Mouse (Mus musculus) myocyte (in vitro differentiated cells): ENCODE measurements around the gene Olfr237-ps1. TPM values are rescaled to one million over a fixed set of nuclear protein-coding genes. Genes with fewer than 3 reads are reported as not detected.

Experiments used
- H3K27me3 ChIP-seq: one replicate; pipeline ENCODE4 v1.6.1; 2011; ENCODE audit not compliant: control insufficient read depth, insufficient read depth, insufficient read length
- H3K36me3 ChIP-seq: one replicate; pipeline ENCODE4 v1.6.1; 2011; ENCODE audit not compliant: control insufficient read depth, insufficient read depth
- H3K4me2 ChIP-seq: one replicate; pipeline ENCODE4 v1.6.1; 2011; ENCODE audit warnings: low read depth, control low read depth
- H3K4me3 ChIP-seq: one replicate; pipeline ENCODE4 v1.5.1; 2011; ENCODE audit warnings: mild to moderate bottlenecking, control low read depth, moderate library complexity
- H3K79me2 ChIP-seq: one replicate; pipeline ENCODE4 v1.6.1; 2011; ENCODE audit not compliant: control insufficient read depth, insufficient read depth
- H3ac ChIP-seq: one replicate; pipeline ENCODE4 v1.6.1; 2011; ENCODE audit not compliant: control insufficient read depth, insufficient read length
- CEBPB ChIP-seq: IDR thresholded peaks from 2 replicates; pipeline ENCODE4 v1.6.1; 2011; ENCODE audit warnings: mild to moderate bottlenecking, moderate library complexity; ENCODE audit not compliant: poor library complexity, insufficient read depth, severe bottlenecking
- E2F4 ChIP-seq: IDR thresholded peaks from one replicate; pipeline ENCODE4 v1.6.1; 2011; ENCODE audit warnings: mild to moderate bottlenecking, control low read depth, moderate library complexity; ENCODE audit not compliant: insufficient read depth
- MAX ChIP-seq: IDR thresholded peaks from one replicate; pipeline ENCODE4 v1.6.1; 2011; ENCODE audit warnings: low read depth, mild to moderate bottlenecking, control low read depth
- MYOD1 ChIP-seq, 3 experiments: IDR thresholded peaks; one replicate each; pipeline ENCODE4 v1.6.1; 2011; ENCODE audit warnings: control low read depth in 2 of 3, low read depth in 2 of 3, mild to moderate bottlenecking in 2 of 3, moderate library complexity in 1 of 3; ENCODE audit not compliant: insufficient read length in 2 of 3, control insufficient read depth in 1 of 3
- MYOG ChIP-seq, 3 experiments: IDR thresholded peaks; one replicate each; pipeline ENCODE4 v1.6.1; 2011; ENCODE audit warnings: control low read depth in 2 of 3, low read depth in 2 of 3, mild to moderate bottlenecking in 2 of 3; ENCODE audit not compliant: insufficient read length in 2 of 3, control insufficient read depth in 1 of 3, insufficient read depth in 1 of 3
- POLR2A ChIP-seq: IDR thresholded peaks from one replicate; pipeline ENCODE4 v1.6.1; 2011; ENCODE audit warnings: low read depth, mild to moderate bottlenecking, control low read depth, moderate library complexity; ENCODE audit not compliant: insufficient read length
- POLR2AphosphoS2 ChIP-seq: IDR thresholded peaks from one replicate; pipeline ENCODE4 v1.6.1; 2011; ENCODE audit warnings: low read depth, control low read depth; ENCODE audit not compliant: insufficient read length
- REST ChIP-seq: IDR thresholded peaks from one replicate; pipeline ENCODE4 v1.6.1; 2011; ENCODE audit warnings: mild to moderate bottlenecking, control low read depth, moderate library complexity; ENCODE audit not compliant: insufficient read depth, insufficient read length
- SRF ChIP-seq: IDR thresholded peaks from one replicate; pipeline ENCODE4 v1.6.1; 2011; ENCODE audit warnings: low read depth; ENCODE audit not compliant: control insufficient read depth, insufficient read length
- TCF12 ChIP-seq: IDR thresholded peaks from one replicate; pipeline ENCODE4 v1.6.1; 2011; ENCODE audit warnings: mild to moderate bottlenecking, control low read depth; ENCODE audit not compliant: poor library complexity, insufficient read depth, severe bottlenecking
- TCF3 ChIP-seq: IDR thresholded peaks from one replicate; pipeline ENCODE4 v1.6.1; 2011; ENCODE audit warnings: low read depth, control low read depth; ENCODE audit not compliant: insufficient read length
- USF1 ChIP-seq: IDR thresholded peaks from one replicate; pipeline ENCODE4 v1.6.1; 2011; ENCODE audit warnings: low read depth, mild to moderate bottlenecking, control low read depth, moderate library complexity
- polyA plus RNA-seq: library from polyadenylated mRNA; unstranded; fragments of >200 nt; fragmentation: generic; extraction: Trizol; gene quantifications from one replicate; pipeline ENCODE4 v1.2.1, GENCODE M21; 2012; ENCODE audit warnings: missing spikeins

The Olfr237-ps1 gene
- polyA plus RNA-seq, 1 experiment, result not detected

- Histone ChIP-seq H3K4me3 (no peak overlapping the region), H3K79me2 (no peaks in the 10 kb centered on the region), H3ac (no peak overlapping the region), H3K36me3 (no peaks in the 10 kb centered on the region), H3K4me2 (no peak overlapping the region), H3K27me3 (no peaks in the 10 kb centered on the region)
- TF ChIP-seq USF1 (no peak), TCF12 (no peak), MYOD1 (IDR thresholded peaks at IDR 0.05; ENCODE audit: control insufficient read depth in 1 of 3, insufficient read length in 2 of 3, low read depth in 2 of 3) (no peak)
Measured at GRCm38 (mm10) chr6:43198094-43198493, 51.7 kb downstream of the Olfr237-ps1 start.

- H3K27me3 ChIP-seq, result no peaks in the 10 kb centered on the region
- no peaks in the 10 kb centered on the region for H3K36me3 ChIP-seq
- TF ChIP-seq POLR2AphosphoS2, result no peak
- TF ChIP-seq REST, result no peak
- no peak for TF ChIP-seq E2F4
- no peak for TF ChIP-seq MYOD1 (IDR thresholded peaks at IDR 0.05; ENCODE audit: control insufficient read depth in 1 of 3, insufficient read length in 2 of 3, low read depth in 2 of 3)
- TF ChIP-seq TCF12, result no peak
- TF ChIP-seq POLR2A, result no peak
- TF ChIP-seq MAX, result no peak
- TF ChIP-seq SRF, result no peak
- no peak for TF ChIP-seq USF1
- TF ChIP-seq MYOG (IDR thresholded peaks at IDR 0.05; ENCODE audit: control insufficient read depth in 1 of 3, insufficient read depth in 1 of 3, insufficient read length in 2 of 3, low read depth in 2 of 3), result no peak
- TF ChIP-seq TCF3, result no peak
- no peak for TF ChIP-seq CEBPB
- H3K4me2 ChIP-seq, result no peak overlapping the region
- H3K79me2 ChIP-seq, result no peaks in the 10 kb centered on the region
- H3K4me3 ChIP-seq, result no peak overlapping the region
- H3ac ChIP-seq, result no peak overlapping the region
Measured at GRCm38 (mm10) chr6:43202786-43203185, 56.4 kb downstream of the Olfr237-ps1 start.

- H3K79me2 ChIP-seq, result no peaks in the 10 kb centered on the region
Measured at GRCm38 (mm10) chr6:43205355-43205754, 59.0 kb downstream of the Olfr237-ps1 start.

More at GRCm38 (mm10) chr6:43205355-43205754, 59.0 kb downstream of the Olfr237-ps1 start:
- Histone ChIP-seq H3ac (no peak overlapping the region), H3K4me2 (no peak overlapping the region), H3K27me3 (no peaks in the 10 kb centered on the region), H3K4me3 (no peak overlapping the region), H3K36me3 (no peaks in the 10 kb centered on the region)
- TF ChIP-seq USF1 (no peak), SRF (no peak), MAX (no peak)

Other genes with a start within 250 kb of the Olfr237-ps1 start
- not detected for gene Olfr447, start 237.7 kb upstream of the Olfr237-ps1 start, polyA plus RNA-seq
- gene Olfr446, start 225.2 kb upstream of the Olfr237-ps1 start, polyA plus RNA-seq, result not detected
- gene Olfr444, start 197.5 kb upstream of the Olfr237-ps1 start, polyA plus RNA-seq, result not detected
- gene Olfr441, start 40.2 kb upstream of the Olfr237-ps1 start, polyA plus RNA-seq, result not detected
- gene Olfr437, start 16.7 kb downstream of the Olfr237-ps1 start, polyA plus RNA-seq, result not detected
- not detected for gene Olfr13, start 25.6 kb downstream of the Olfr237-ps1 start, polyA plus RNA-seq
- not detected for gene Olfr435, start 50.6 kb downstream of the Olfr237-ps1 start, polyA plus RNA-seq
- not detected for gene Olfr434, start 66.5 kb downstream of the Olfr237-ps1 start, polyA plus RNA-seq
- gene Olfr47, start 85.0 kb downstream of the Olfr237-ps1 start, polyA plus RNA-seq, result not detected
- 14.5 TPM for gene Arhgef5, start 119.0 kb downstream of the Olfr237-ps1 start, polyA plus RNA-seq
- gene Nobox, start 163.0 kb downstream of the Olfr237-ps1 start, polyA plus RNA-seq, result not detected